Mouse (Mus musculus) embryonic facial prominence, embryonic 13.5 days (tissue): ENCODE data around the gene Akap2. TPM values are rescaled to one million over a fixed set of nuclear protein-coding genes. Genes with fewer than 3 reads are reported as not detected.

Experiments
- ATAC-seq: fragments of 200-750 bp; cut with Nextera tagmentation; 2 replicates; pipeline ENCODE4 v1.8.0; 2017; ENCODE audit warnings: low read depth; ENCODE audit not compliant: insufficient number of reproducible peaks, insufficient read depth, low FRiP score, low TSS enrichment
- H3K27ac ChIP-seq: fragments of 300-500 bp; sonication (generic); 2 replicates; pipeline ENCODE4 v1.5.1; 2015; ENCODE audit warnings: moderate library complexity, mild to moderate bottlenecking, inconsistent platforms
- H3K27me3 ChIP-seq: fragments of 300-500 bp; sonication (generic); 2 replicates; pipeline ENCODE4 v1.6.1; 2015; ENCODE audit warnings: mild to moderate bottlenecking, inconsistent platforms
- H3K36me3 ChIP-seq: fragments of 300-500 bp; sonication (generic); 2 replicates; pipeline ENCODE4 v1.6.1; 2015; ENCODE audit warnings: mild to moderate bottlenecking, inconsistent platforms
- H3K4me1 ChIP-seq: fragments of 300-500 bp; sonication (generic); 2 replicates; pipeline ENCODE4 v1.6.1; 2015; ENCODE audit warnings: inconsistent platforms
- H3K4me2 ChIP-seq: fragments of 300-500 bp; sonication (generic); 2 replicates; pipeline ENCODE4 v1.6.1; 2015; ENCODE audit warnings: moderate library complexity, mild to moderate bottlenecking, inconsistent platforms
- H3K4me3 ChIP-seq: fragments of 300-500 bp; sonication (generic); 2 replicates; pipeline ENCODE4 v1.5.1; 2015; ENCODE audit warnings: mild to moderate bottlenecking, inconsistent platforms
- H3K9ac ChIP-seq: fragments of 300-500 bp; sonication (generic); 2 replicates; pipeline ENCODE4 v1.6.1; 2015; ENCODE audit warnings: mild to moderate bottlenecking, inconsistent platforms
- H3K9me3 ChIP-seq: fragments of 300-500 bp; sonication (generic); 2 replicates; pipeline ENCODE4 v1.6.1; 2016; ENCODE audit warnings: inconsistent platforms
- WGBS: fragments of 180-500 bp; shearing (Covaris S2); methylation state at CpG from one replicate; pipeline ENCODE4 v1.1.7; 2015; ENCODE audit warnings: mixed read lengths; 5-methylcytosine and 5-hydroxymethylcytosine counted together
- polyA plus RNA-seq: library from polyadenylated mRNA; unstranded; fragments of >200 nt; fragmentation: Nextera tagmentation; extraction: Ambion mirVana; gene quantifications from 2 replicates; pipeline ENCODE4 v1.2.1, GENCODE M21; 2015

Akap2 gene
- polyA plus RNA-seq, 1 experiment from 2014 or later, result 28.1 TPM

DNA sequence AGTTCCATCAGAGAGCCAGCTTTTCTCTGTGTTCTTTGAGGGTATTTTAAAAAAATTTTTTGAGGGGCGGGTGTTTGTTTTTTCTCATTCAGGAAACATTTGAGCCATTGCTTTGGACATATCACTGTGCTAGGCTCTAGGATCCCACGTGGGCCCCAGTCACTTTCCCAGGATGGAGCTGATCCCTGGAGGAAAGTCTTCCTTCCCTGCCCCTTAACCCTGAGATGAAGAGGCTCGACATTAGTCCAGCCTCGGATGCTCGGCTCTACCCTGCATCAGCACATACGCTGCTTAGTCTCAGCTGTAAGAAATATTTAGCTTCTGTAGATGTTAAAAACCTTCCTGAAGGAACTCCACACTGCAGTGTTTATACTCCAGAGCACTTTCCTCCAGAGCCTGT lies 178.4 kb downstream of the Akap2 start:
- Histone ChIP-seq H3K36me3 (peaks cover 9% of the 10 kb centered on the region), H3K9ac (no peak overlapping the region), H3K4me1 (peaks cover 32% of the 10 kb centered on the region), H3K27ac (0 out of 2 replicates have a peak overlapping the region, but pooled peaks have one; percentile 17), H3K27me3 (no peaks in the 10 kb centered on the region), H3K9me3 (no peaks in the 10 kb centered on the region), H3K4me3 (no peak overlapping the region), H3K4me2 (no peak overlapping the region)
- 58% methylated on average over 6 of the region's 6 CpGs for WGBS
- no peak for ATAC-seq

DNA sequence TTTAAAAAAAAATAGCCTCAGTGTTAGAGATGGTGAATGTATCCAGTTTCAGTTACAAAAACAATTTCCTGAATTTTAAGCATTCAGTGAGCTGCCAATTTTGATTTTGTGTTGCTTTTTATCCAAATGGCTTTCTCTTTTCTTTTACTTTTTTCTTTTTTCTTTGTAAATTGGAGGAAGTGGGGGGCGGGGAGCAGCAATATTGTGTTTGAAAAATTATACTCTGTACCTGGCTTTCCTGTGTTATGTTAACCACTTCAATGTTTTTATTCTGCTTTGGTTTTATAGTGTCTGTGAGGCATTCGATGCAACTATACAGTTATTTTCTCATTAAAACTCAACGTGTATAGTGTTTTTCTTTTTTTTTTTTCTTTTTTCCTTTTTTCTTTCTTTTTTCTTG lies 179.2 kb downstream of the Akap2 start:
- 51% methylated on average over 3 of the region's 3 CpGs for WGBS
- Histone ChIP-seq H3K4me2 (no peak overlapping the region), H3K36me3 (peaks cover 9% of the 10 kb centered on the region), H3K4me1 (peaks cover 28% of the 10 kb centered on the region), H3K27ac (no peak overlapping the region), H3K27me3 (no peaks in the 10 kb centered on the region), H3K9me3 (no peaks in the 10 kb centered on the region), H3K4me3 (no peak overlapping the region), H3K9ac (no peak overlapping the region)
- ATAC-seq, result no peak

DNA sequence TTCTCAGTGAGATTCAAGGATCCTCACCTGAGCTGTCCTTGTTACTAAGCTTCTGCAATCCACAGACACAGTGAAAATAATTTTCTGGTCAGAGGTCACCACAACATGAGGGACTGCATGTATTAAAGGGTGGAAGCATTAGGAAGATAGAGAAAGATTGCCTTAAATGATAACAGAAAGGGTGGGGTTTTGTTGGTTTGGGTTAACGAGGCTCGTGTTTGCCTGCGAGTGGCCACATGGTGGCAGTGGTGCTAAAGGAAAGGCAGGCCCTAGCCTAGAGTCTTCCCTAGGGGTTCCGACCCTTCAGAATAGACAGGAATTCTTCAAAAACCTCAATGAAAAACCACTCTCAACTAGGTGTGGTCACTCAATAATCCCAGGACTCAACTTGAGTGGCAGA lies 183.8 kb downstream of the Akap2 start:
- H3K4me3 ChIP-seq, result no peak overlapping the region
- no peak overlapping the region for H3K27ac ChIP-seq
- H3K9ac ChIP-seq, result no peak overlapping the region
- H3K4me2 ChIP-seq, result no peak overlapping the region
- peaks cover 21% of the 10 kb centered on the region for H3K4me1 ChIP-seq
- no peak for ATAC-seq
- 20% methylated on average over 4 of the region's 4 CpGs for WGBS
- H3K9me3 ChIP-seq, result no peaks in the 10 kb centered on the region
- H3K27me3 ChIP-seq, result no peaks in the 10 kb centered on the region
- H3K36me3 ChIP-seq, result no peaks in the 10 kb centered on the region; the same call in 1 of the 2 replicates

DNA sequence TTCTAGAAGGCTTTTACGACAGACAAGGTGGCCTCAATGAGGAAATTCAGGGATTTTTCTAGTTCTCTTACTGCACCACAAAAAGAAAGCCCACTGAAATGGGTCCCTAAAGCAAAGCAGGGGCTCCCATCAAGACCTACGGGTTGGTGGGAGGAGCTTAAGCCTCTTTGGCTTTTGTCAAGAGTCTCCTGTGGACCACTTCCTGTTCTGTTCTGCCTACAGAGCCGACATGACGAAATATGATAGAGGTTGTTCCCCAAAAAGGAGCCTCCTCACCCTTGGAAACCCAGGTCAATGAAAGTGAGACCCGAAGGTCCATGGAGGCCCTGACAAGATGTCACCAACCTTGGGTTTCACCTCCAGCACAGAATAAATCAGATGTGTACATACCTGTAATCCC lies 185.2 kb downstream of the Akap2 start:
- H3K9ac ChIP-seq, result no peak overlapping the region
- no peak overlapping the region for H3K27ac ChIP-seq
- no peak overlapping the region for H3K4me3 ChIP-seq
- H3K4me1 ChIP-seq, result peaks cover 19% of the 10 kb centered on the region
- 79% methylated on average over 5 of the region's 5 CpGs for WGBS
- H3K4me2 ChIP-seq, result no peak overlapping the region
- H3K36me3 ChIP-seq, result no peaks in the 10 kb centered on the region
- no peak for ATAC-seq
- H3K27me3 ChIP-seq, result no peaks in the 10 kb centered on the region
- H3K9me3 ChIP-seq, result no peaks in the 10 kb centered on the region

DNA sequence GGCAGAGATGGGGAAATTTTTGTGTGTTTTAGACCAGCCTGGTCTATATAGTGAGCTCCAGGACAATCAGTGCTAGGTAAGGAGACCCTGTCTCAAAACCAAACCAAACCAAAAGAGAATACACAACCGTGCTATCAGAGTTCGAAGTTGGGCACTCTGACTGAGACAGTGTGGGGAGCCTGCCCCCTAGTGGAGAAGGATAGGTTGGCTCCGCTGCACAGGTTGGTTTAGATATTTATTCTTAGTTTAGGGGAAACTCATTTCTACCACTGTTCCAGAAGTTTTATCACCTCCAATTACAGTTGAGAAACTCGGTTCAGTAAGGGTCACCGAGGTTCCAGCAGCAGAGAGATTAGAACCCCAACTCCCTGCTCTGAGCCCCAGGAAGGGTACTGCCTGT lies 186.8 kb downstream of the Akap2 start:
- Histone ChIP-seq H3K4me1 (peaks cover 19% of the 10 kb centered on the region), H3K9me3 (no peaks in the 10 kb centered on the region), H3K36me3 (no peaks in the 10 kb centered on the region), H3K4me2 (peak overlapping the region; percentile 7; the same call in 1 of the 2 replicates), H3K27me3 (no peaks in the 10 kb centered on the region), H3K4me3 (no peak overlapping the region), H3K9ac (no peak overlapping the region), H3K27ac (no peak overlapping the region)
- WGBS, result 6% methylated on average over 5 of the region's 5 CpGs
- ATAC-seq, result 0 out of 2 replicates have a peak, but pooled peaks have one; percentile 49

DNA sequence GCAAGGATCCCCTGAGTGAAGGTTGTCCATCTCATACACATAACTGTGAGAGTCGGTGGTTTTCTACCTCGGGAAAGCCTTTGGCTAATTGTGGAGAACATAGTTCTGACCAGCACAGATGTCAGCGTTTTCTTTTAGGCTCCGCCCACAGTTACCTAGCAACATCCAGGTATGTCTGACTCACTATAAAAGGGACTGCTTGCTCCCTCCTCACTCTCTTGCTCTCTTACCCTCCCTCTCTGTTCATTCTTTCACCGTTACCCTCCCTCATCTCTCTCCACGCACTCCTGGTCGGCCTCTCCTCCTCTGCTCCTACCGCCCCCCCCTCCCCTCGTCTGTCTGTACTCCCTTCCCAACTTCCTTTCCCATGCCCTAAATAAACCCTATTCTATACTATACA lies 187.2 kb downstream of the Akap2 start:
- Histone ChIP-seq H3K27ac (no peak overlapping the region), H3K4me2 (peak overlapping the region; percentile 7; the same call in 1 of the 2 replicates), H3K36me3 (no peaks in the 10 kb centered on the region), H3K4me1 (peaks cover 19% of the 10 kb centered on the region), H3K9ac (no peak overlapping the region), H3K27me3 (no peaks in the 10 kb centered on the region), H3K9me3 (no peaks in the 10 kb centered on the region), H3K4me3 (no peak overlapping the region)
- ATAC-seq, result 0 out of 2 replicates have a peak, but pooled peaks have one; percentile 17
- 29% methylated on average over 9 of the region's 9 CpGs for WGBS

DNA sequence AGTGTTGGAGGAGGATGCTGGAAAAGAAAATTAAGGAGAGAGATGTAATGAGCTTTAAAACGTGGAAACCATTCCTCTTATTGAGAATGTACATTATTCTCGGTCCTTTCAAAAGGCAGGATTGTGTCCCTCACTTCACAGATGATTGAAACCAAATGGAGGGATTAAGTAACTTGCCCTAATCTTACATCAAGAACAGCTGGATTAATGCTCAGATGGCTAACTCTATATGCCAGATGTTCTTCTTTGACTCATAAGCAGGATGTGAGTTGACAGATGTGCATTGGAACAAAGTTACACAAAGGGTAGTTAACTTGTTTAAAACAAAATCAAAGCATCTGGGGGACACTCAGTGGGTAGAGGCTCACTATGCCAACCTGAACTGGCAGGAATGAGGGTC lies 189.3 kb downstream of the Akap2 start:
- Histone ChIP-seq H3K9ac (no peak overlapping the region), H3K4me2 (no peak overlapping the region), H3K27ac (no peak overlapping the region), H3K4me1 (peaks cover 19% of the 10 kb centered on the region), H3K27me3 (no peaks in the 10 kb centered on the region), H3K9me3 (no peaks in the 10 kb centered on the region), H3K36me3 (no peaks in the 10 kb centered on the region), H3K4me3 (no peak overlapping the region)
- WGBS, result 9% methylated on average over 2 of the region's 2 CpGs
- ATAC-seq, result no peak

DNA sequence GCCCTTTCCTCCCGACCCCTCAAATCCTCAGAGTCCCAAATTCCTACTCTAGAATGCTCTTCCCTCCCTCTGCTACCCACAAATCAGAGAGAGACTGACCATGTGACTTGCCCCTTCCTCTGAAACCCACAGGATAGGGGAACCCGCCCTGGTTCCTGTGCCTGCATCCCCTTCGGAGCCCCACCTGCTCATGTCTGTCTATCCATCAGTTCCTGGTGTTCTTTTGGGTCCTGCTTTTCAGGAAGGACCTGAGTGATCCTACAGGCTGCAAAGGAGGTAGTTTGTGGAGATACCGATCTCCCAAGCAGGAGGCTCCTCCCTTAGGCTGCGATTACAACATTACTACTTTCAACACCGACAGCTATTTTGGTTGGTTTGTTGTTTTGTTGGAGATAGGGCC lies 191.4 kb downstream of the Akap2 start:
- Histone ChIP-seq H3K9ac (no peak overlapping the region), H3K4me1 (peaks cover 18% of the 10 kb centered on the region), H3K27me3 (no peaks in the 10 kb centered on the region), H3K4me3 (no peak overlapping the region), H3K4me2 (no peak overlapping the region), H3K27ac (no peak overlapping the region), H3K36me3 (no peaks in the 10 kb centered on the region), H3K9me3 (no peaks in the 10 kb centered on the region)
- WGBS, result 74% methylated on average over 6 of the region's 6 CpGs
- ATAC-seq, result no peak

DNA sequence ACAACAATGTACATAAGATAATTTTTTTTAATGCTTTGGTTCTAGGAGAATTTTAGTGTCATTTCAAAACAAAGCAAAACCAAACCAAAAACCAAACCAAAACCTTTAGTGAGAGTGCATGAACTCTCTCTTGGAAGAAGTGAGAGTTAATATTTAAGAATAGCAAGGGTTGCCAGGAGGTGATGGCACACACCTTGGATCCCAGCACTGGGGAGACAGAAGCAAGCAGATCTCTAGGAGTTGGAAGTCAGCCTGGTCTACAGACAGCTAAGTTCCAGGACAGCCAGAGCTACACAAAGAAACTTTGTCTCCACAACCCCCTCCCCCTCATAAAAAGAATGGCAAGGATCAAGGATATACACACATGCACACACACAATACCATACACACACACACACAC lies 195.6 kb downstream of the Akap2 start:
- H3K27ac ChIP-seq, result no peak overlapping the region
- H3K36me3 ChIP-seq, result no peaks in the 10 kb centered on the region
- no peak overlapping the region for H3K4me2 ChIP-seq
- H3K4me1 ChIP-seq, result peaks cover 33% of the 10 kb centered on the region
- no peak for ATAC-seq
- H3K9ac ChIP-seq, result no peak overlapping the region
- no peaks in the 10 kb centered on the region for H3K9me3 ChIP-seq
- no peak overlapping the region for H3K4me3 ChIP-seq
- no peaks in the 10 kb centered on the region for H3K27me3 ChIP-seq

DNA sequence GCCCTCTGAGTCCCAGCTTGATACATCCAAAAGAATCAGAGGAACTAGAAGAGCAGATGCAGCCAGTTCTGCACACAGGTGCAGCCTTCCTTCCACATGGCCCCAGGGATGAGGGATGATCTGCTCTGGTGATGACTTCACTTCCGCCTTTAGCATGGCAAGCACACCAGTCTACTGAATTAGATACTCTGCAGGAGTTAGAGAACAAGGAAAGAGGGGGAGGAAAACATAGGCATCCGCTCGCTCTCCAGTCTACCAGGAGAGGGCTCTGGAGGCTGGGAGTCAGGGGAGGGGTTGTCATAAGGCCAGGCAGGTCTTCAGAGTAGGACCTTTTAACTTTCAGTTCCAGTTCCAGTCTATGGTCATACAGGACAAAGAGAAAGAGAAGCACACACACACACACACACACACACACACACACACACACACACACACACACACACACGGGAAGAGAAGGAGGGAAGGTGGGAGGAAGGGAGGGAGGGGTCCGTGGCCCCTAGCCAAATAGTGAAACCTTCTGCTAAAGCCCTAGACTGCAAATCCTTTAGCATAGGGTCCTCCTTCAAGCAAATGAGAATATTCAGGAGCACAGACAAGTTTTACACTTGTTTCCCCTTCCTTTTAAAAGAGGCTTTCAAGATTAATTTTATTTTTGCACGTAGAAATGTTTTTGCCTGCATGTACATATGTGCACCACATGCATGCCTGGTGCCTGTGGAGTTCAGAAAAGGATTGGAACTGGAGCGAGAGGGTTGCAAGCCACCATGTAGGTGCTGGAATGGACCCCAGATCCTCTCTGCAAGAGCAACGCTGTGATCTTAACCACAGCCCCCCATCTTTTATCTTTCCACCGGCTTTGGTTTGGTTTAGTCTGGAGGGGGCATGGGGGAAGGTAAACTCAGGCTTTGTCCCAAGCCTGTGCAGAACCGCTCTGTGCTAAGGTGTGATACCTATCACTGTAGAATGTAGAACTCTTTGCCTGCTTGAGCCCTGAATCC lies 197.0 kb downstream of the Akap2 start:
- no peaks in the 10 kb centered on the region for H3K9me3 ChIP-seq
- no peak overlapping the region for H3K4me2 ChIP-seq
- H3K27ac ChIP-seq, result no peak overlapping the region; the same call in 1 of the 2 replicates
- WGBS, result 67% methylated on average over 9 of the region's 10 CpGs
- H3K27me3 ChIP-seq, result no peaks in the 10 kb centered on the region
- H3K4me3 ChIP-seq, result no peak overlapping the region
- no peaks in the 10 kb centered on the region for H3K36me3 ChIP-seq
- H3K4me1 ChIP-seq, result peaks cover 36% of the 10 kb centered on the region
- H3K9ac ChIP-seq, result no peak overlapping the region
- ATAC-seq, result no peak

DNA sequence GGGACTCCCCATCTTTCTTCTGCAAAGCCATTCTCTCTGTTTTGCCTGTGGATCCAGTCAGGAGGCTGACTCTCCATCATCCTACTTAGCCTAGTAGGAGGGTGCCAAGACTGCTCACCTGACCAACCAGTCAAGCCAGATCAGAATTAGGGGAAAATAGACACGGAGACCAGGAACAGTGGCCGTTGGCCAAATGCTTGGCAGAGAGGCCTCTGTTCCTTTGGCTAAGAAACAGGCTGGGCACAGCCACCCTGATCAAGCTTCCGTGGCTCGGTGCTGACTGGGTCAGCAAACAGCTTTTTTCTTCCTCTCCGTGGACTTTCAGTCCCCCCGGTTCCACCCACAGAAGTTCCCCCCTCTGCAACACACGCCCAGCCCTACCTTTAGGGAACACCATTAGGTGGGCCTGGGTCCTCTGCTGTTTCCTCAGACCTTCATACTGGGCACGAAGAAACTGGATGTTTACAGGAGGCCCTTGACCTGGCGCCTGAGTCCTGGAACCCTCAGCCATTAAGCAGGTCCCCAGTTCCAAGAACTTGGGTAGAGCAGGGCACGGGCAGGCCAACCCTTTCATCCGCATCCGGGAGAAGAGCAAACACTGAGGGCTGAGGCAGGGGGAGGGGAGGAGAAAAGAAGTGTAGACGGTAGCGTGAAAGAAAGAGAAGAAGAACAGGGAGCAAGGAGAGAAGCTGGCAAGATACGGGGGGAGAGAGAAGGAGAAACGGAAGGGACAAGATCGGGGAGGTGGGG lies 197.9 kb downstream of the Akap2 start:
- Histone ChIP-seq H3K9me3 (no peaks in the 10 kb centered on the region), H3K9ac (0 out of 2 replicates have a peak overlapping the region, but pooled peaks have one; percentile 1), H3K4me3 (0 out of 2 replicates have a peak overlapping the region, but pooled peaks have one; percentile 3), H3K36me3 (no peaks in the 10 kb centered on the region), H3K4me2 (peak overlapping the region; percentile 46), H3K4me1 (peaks cover 44% of the 10 kb centered on the region), H3K27ac (no peak overlapping the region; the same call in 1 of the 2 replicates), H3K27me3 (no peaks in the 10 kb centered on the region)
- no peak for ATAC-seq
- WGBS, result 39% methylated on average over 17 of the region's 17 CpGs
